Mouse (Mus musculus) heart, embryonic 16.5 days (tissue): Measurements from ENCODE around the gene Ap1s1. TPM values are rescaled to one million over a fixed set of nuclear protein-coding genes. Genes with fewer than 3 reads are reported as not detected.

Experiments
- ATAC-seq: fragments of 200-750 bp; cut with Nextera tagmentation; replicated peaks from 2 replicates; pipeline ENCODE4 v1.8.0; 2017; ENCODE audit warnings: moderate number of reproducible peaks; ENCODE audit not compliant: insufficient read depth, low FRiP score; ENCODE audit errors: extremely low read depth
- H3K27ac ChIP-seq: fragments of 300-500 bp; sonication (generic); 2 replicates; pipeline ENCODE4 v1.5.1; 2014; ENCODE audit warnings: mild to moderate bottlenecking, low read length, control low read depth, moderate library complexity
- H3K27me3 ChIP-seq: fragments of 300-500 bp; sonication (generic); 2 replicates; pipeline ENCODE4 v1.6.1; 2014; ENCODE audit warnings: low read length, mixed read lengths; ENCODE audit not compliant: control insufficient read depth, insufficient read depth
- H3K36me3 ChIP-seq: fragments of 300-500 bp; sonication (generic); 2 replicates; pipeline ENCODE4 v1.6.1; 2014; ENCODE audit not compliant: control insufficient read depth, insufficient read depth
- H3K4me1 ChIP-seq: fragments of 300-500 bp; sonication (generic); 2 replicates; pipeline ENCODE4 v1.6.1; 2014; ENCODE audit warnings: low read length, mixed read lengths; ENCODE audit not compliant: control insufficient read depth, insufficient read depth
- H3K4me2 ChIP-seq: fragments of 300-500 bp; sonication (generic); 2 replicates; pipeline ENCODE4 v1.6.1; 2014; ENCODE audit warnings: low read depth, mild to moderate bottlenecking, control low read depth, low read length
- H3K4me3 ChIP-seq: fragments of 300-500 bp; sonication (generic); 2 replicates; pipeline ENCODE4 v1.5.1; 2014; ENCODE audit warnings: mild to moderate bottlenecking, control low read depth, low read length
- H3K9ac ChIP-seq: fragments of 300-500 bp; sonication (generic); 2 replicates; pipeline ENCODE4 v1.6.1; 2014; ENCODE audit warnings: low read length, control low read depth
- H3K9me3 ChIP-seq: fragments of 300-500 bp; sonication (generic); replicated peaks from 2 replicates; pipeline ENCODE4 v1.6.1; 2016; ENCODE audit warnings: low read length; ENCODE audit not compliant: control insufficient read depth
- WGBS: fragments of 180-500 bp; shearing (Covaris S2); extraction: QIAGEN DNeasy Blood & Tissue Kit; methylation state at CpG from one replicate; pipeline ENCODE4 v1.1.7; 2014; 5-methylcytosine and 5-hydroxymethylcytosine counted together
- polyA plus RNA-seq: library from polyadenylated mRNA; unstranded; fragments of >200 nt; fragmentation: Nextera tagmentation; extraction: Ambion mirVana; gene quantifications from 2 replicates; pipeline ENCODE4 v1.2.1, GENCODE M21; 2015

The Ap1s1 gene
- 133 and 148 TPM in 2 replicates for polyA plus RNA-seq

- under 1% methylated on average over 48 of the region's 48 CpGs for WGBS
- Histone ChIP-seq H3K9ac (peak within 1 kb of the TSS; percentile 85), H3K9me3 (no peaks in the 10 kb centered on the region), H3K36me3 (peaks cover 15% of the 10 kb centered on the region), H3K27ac (peak within 1 kb of the TSS; percentile 70), H3K27me3 (no peaks in the 10 kb centered on the region), H3K4me2 (peak within 1 kb of the TSS; percentile 65), H3K4me3 (peak within 1 kb of the TSS; percentile 85), H3K4me1 (peaks cover 7% of the 10 kb centered on the region)
- ATAC-seq = peak; percentile 93
Measured at GRCm38 (mm10) chr5:137045402-137046323, at the start of gene Ap1s1. Ap1s1 (minus strand) TSS chr5:137046135.

GRCm38 (mm10) chr5:137095135-137095534 lies 49.2 kb upstream of the Ap1s1 start:
- 82% methylated on average over 10 of the region's 10 CpGs for WGBS
- no peak overlapping the region for H3K4me2 ChIP-seq
- H3K4me1 ChIP-seq = peaks cover 2% of the 10 kb centered on the region; the same call in 1 of the 2 replicates
- no peak for ATAC-seq
- no peak overlapping the region for H3K27ac ChIP-seq
- H3K36me3 ChIP-seq = no peaks in the 10 kb centered on the region
- no peaks in the 10 kb centered on the region; the same call in 1 of the 2 replicates for H3K9me3 ChIP-seq
- no peak overlapping the region for H3K9ac ChIP-seq
- H3K27me3 ChIP-seq = no peaks in the 10 kb centered on the region
- no peak overlapping the region for H3K4me3 ChIP-seq

GRCm38 (mm10) chr5:137093720-137094119 lies 47.8 kb upstream of the Ap1s1 start:
- Histone ChIP-seq H3K9ac (no peak overlapping the region), H3K27me3 (no peaks in the 10 kb centered on the region), H3K4me1 (peaks cover 2% of the 10 kb centered on the region; the same call in 1 of the 2 replicates), H3K36me3 (no peaks in the 10 kb centered on the region), H3K9me3 (no peaks in the 10 kb centered on the region; the same call in 1 of the 2 replicates), H3K4me2 (no peak overlapping the region), H3K27ac (no peak overlapping the region), H3K4me3 (no peak overlapping the region)
- ATAC-seq = no peak
- WGBS = 63% methylated on average over 9 of the region's 9 CpGs

- Histone ChIP-seq H3K4me3 (no peak overlapping the region), H3K4me2 (no peak overlapping the region), H3K9me3 (no peaks in the 10 kb centered on the region; the same call in 1 of the 2 replicates), H3K4me1 (peaks cover 2% of the 10 kb centered on the region; the same call in 1 of the 2 replicates), H3K9ac (0 out of 2 replicates have a peak overlapping the region, but pooled peaks have one; percentile 22), H3K27ac (no peak overlapping the region), H3K27me3 (no peaks in the 10 kb centered on the region), H3K36me3 (no peaks in the 10 kb centered on the region)
- 53% methylated on average over 6 of the region's 6 CpGs for WGBS
- no peak for ATAC-seq
Measured at GRCm38 (mm10) chr5:137091560-137091959, 45.6 kb upstream of the Ap1s1 start.

GRCm38 (mm10) chr5:137090870-137091269 lies 44.9 kb upstream of the Ap1s1 start:
- Histone ChIP-seq H3K9ac (no peak overlapping the region), H3K4me3 (no peak overlapping the region), H3K27ac (no peak overlapping the region), H3K4me1 (peaks cover 1% of the 10 kb centered on the region; the same call in 1 of the 2 replicates), H3K4me2 (no peak overlapping the region), H3K36me3 (no peaks in the 10 kb centered on the region), H3K9me3 (no peaks in the 10 kb centered on the region), H3K27me3 (no peaks in the 10 kb centered on the region)
- no peak for ATAC-seq
- whole genome bisulfite sequencing = 58% methylated on average over 10 of the region's 10 CpGs

- Histone ChIP-seq H3K36me3 (no peaks in the 10 kb centered on the region), H3K9ac (no peak overlapping the region), H3K9me3 (no peaks in the 10 kb centered on the region), H3K27ac (no peak overlapping the region), H3K27me3 (no peaks in the 10 kb centered on the region), H3K4me1 (no peaks in the 10 kb centered on the region), H3K4me2 (no peak overlapping the region), H3K4me3 (no peak overlapping the region)
- ATAC-seq = peak; percentile 45; the same call in 1 of the 2 replicates
- whole genome bisulfite sequencing = 67% methylated on average over 8 of the region's 8 CpGs
Measured at GRCm38 (mm10) chr5:137087410-137087809, 41.5 kb upstream of the Ap1s1 start.

- H3K9me3 ChIP-seq = no peaks in the 10 kb centered on the region
- no peaks in the 10 kb centered on the region for H3K27me3 ChIP-seq
- no peak overlapping the region for H3K4me2 ChIP-seq
- H3K4me1 ChIP-seq = no peaks in the 10 kb centered on the region
- H3K4me3 ChIP-seq = no peak overlapping the region
- 81% methylated on average over 3 of the region's 3 CpGs for WGBS
- no peaks in the 10 kb centered on the region for H3K36me3 ChIP-seq
- H3K27ac ChIP-seq = no peak overlapping the region
- no peak for ATAC-seq
- H3K9ac ChIP-seq = no peak overlapping the region
Measured at GRCm38 (mm10) chr5:137085731-137086130, 39.8 kb upstream of the Ap1s1 start.

- H3K4me2 ChIP-seq = no peak overlapping the region
- peaks cover 2% of the 10 kb centered on the region for H3K4me1 ChIP-seq
- H3K9me3 ChIP-seq = no peaks in the 10 kb centered on the region
- WGBS = 58% methylated on average over 6 of the region's 6 CpGs
- H3K36me3 ChIP-seq = no peaks in the 10 kb centered on the region
- ATAC-seq = no peak
- H3K4me3 ChIP-seq = no peak overlapping the region
- no peak overlapping the region for H3K9ac ChIP-seq
- H3K27me3 ChIP-seq = no peaks in the 10 kb centered on the region
- H3K27ac ChIP-seq = no peak overlapping the region
Measured at GRCm38 (mm10) chr5:137085021-137085420, 39.1 kb upstream of the Ap1s1 start.

- Histone ChIP-seq H3K27ac (no peak overlapping the region), H3K4me1 (peaks cover 19% of the 10 kb centered on the region), H3K4me2 (no peak overlapping the region), H3K27me3 (no peaks in the 10 kb centered on the region), H3K36me3 (no peaks in the 10 kb centered on the region), H3K9me3 (no peaks in the 10 kb centered on the region), H3K9ac (no peak overlapping the region), H3K4me3 (no peak overlapping the region)
- ATAC-seq = no peak
- 81% methylated on average over 4 of the region's 4 CpGs for WGBS
Measured at GRCm38 (mm10) chr5:137083051-137083450, 37.1 kb upstream of the Ap1s1 start.
